Mouse (Mus musculus) urinary bladder, postnatal 14 days (tissue): ENCODE results near the gene Acrbp.

Experiments used
- DNase-seq: peaks from one replicate; pipeline ENCODE4 v3.0.0; 2021; ENCODE audit warnings: low spot score

Gene Acrbp

GRCm38 (mm10) chr6:125071170-125071895 is 21.8 kb downstream of the Acrbp start:
- DNase-seq, result no peak

GRCm38 (mm10) chr6:125071896-125072279 is 22.4 kb downstream of the Acrbp start:
- DNase-seq, result peak; percentile 40

GRCm38 (mm10) chr6:125073825-125074224 is 24.3 kb downstream of the Acrbp start:
- DNase-seq, result no peak

GRCm38 (mm10) chr6:125081394-125081793 is 31.9 kb downstream of the Acrbp start:
- DNase-seq, result no peak

GRCm38 (mm10) chr6:125081797-125082560 is 32.5 kb downstream of the Acrbp start:
- peak; percentile 93 for DNase-seq

- no peak for DNase-seq
These were observed 33.4 kb downstream of the Acrbp start for GRCm38 (mm10) chr6:125082801-125083386.

- DNase-seq, result peak; percentile 64
These were observed 34.9 kb downstream of the Acrbp start for GRCm38 (mm10) chr6:125084424-125084823.

- DNase-seq, result no peak
These were observed 38.4 kb downstream of the Acrbp start for GRCm38 (mm10) chr6:125087937-125088336.

GRCm38 (mm10) chr6:125088561-125089321 is 39.3 kb downstream of the Acrbp start:
- DNase-seq, result peak; percentile 79

- DNase-seq, result peak; percentile 91
These were observed 40.2 kb downstream of the Acrbp start for GRCm38 (mm10) chr6:125089521-125090321.

GRCm38 (mm10) chr6:125090341-125091085 is 41.0 kb downstream of the Acrbp start:
- DNase-seq, result no peak

- DNase-seq, result no peak
These were observed 42.9 kb downstream of the Acrbp start for GRCm38 (mm10) chr6:125092372-125092771.

- DNase-seq, result no peak
These were observed 45.4 kb downstream of the Acrbp start for GRCm38 (mm10) chr6:125094843-125095242.

- peak; percentile 96 for DNase-seq
These were observed 46.1 kb downstream of the Acrbp start, which contains the start of gene Chd4 for GRCm38 (mm10) chr6:125095391-125096278. Gene Chd4, plus strand, starts transcription at chr6:125095981.

- DNase-seq, result no peak
These were observed 46.7 kb downstream of the Acrbp start for GRCm38 (mm10) chr6:125096279-125096596.

GRCm38 (mm10) chr6:125096597-125097345 is 47.3 kb downstream of the Acrbp start:
- peak; percentile 56 for DNase-seq

GRCm38 (mm10) chr6:125097346-125097689 is 47.8 kb downstream of the Acrbp start:
- peak; percentile 24 for DNase-seq

GRCm38 (mm10) chr6:125097951-125098350 is 48.5 kb downstream of the Acrbp start:
- DNase-seq, result no peak

GRCm38 (mm10) chr6:125098513-125098912 is 49.0 kb downstream of the Acrbp start:
- no peak for DNase-seq
